Mouse (Mus musculus): ENCODE measurements around the gene Ulk1. TPM values are rescaled to one million over a fixed set of nuclear protein-coding genes. Genes with fewer than 3 reads are reported as not detected.

Gene Ulk1
- polyA plus RNA-seq, 2 experiments = 28.1 to 62.6 TPM

GRCm38 (mm10) chr5:110802809-110803208, 7.1 kb downstream of the Ulk1 start:
- DNase-seq (ENCODE audit: low spot score) (no peak), ATAC-seq (ENCODE audit: low FRiP score, low read depth) (no peak)
- Histone ChIP-seq H3K9ac (ENCODE audit: low read depth, low read length, severe bottlenecking) (no peak overlapping the region), H3K27me3 (ENCODE audit: control insufficient read depth, insufficient read depth, low read length) (no peaks in the 10 kb centered on the region), H3K9me3 (ENCODE audit: control insufficient read depth, low read length) (no peaks in the 10 kb centered on the region), H3K4me1 (ENCODE audit: control insufficient read depth, insufficient read depth, low read length) (peaks cover 14% of the 10 kb centered on the region), H3K4me3 (replicated peaks; ENCODE audit: low read length) (no peak overlapping the region), H3K27ac (replicated peaks; ENCODE audit: low read depth, low read length) (no peak overlapping the region), H3K4me2 (replicated peaks; ENCODE audit: low read depth, low read length, severe bottlenecking) (no peak overlapping the region), H3K36me3 (ENCODE audit: control insufficient read depth, insufficient read depth, low read length) (peaks cover 70% of the 10 kb centered on the region)
- TF ChIP-seq POLR2A (IDR thresholded peaks at IDR 0.05; ENCODE audit: borderline replicate concordance, extremely low read depth, insufficient read depth, insufficient read length) = no peak

DNA sequence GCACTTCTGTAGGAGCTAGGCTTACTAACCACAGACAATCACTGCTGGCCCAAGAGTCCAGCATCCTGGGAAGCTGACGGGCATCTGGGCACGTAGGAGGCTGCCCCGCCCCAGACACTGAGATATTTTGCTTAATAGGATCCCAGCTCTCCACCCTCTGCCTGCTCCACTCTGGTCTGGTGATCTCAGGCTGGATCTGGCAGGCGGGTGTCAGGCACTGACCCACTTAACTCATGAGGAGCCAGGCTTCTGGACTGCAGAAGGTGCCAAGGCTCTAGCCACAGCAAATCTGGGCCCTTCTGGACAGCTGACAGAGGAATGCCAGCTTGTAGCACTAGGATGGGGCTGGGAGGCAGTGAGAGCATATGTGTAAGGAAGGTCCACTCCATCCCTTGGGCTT, 7.7 kb downstream of the Ulk1 start:
- TF ChIP-seq POLR2A (IDR thresholded peaks at IDR 0.05; ENCODE audit: borderline replicate concordance, extremely low read depth, insufficient read depth, insufficient read length) = no peak
- ATAC-seq (ENCODE audit: low FRiP score, low read depth) (no peak), DNase-seq (ENCODE audit: low spot score) (no peak)
- WGBS = 90% methylated on average over 4 of the region's 4 CpGs
- H3K4me3 ChIP-seq (replicated peaks; ENCODE audit: low read length) = no peak overlapping the region
- H3K9me3 ChIP-seq (ENCODE audit: control insufficient read depth, low read length) = no peaks in the 10 kb centered on the region
- H3K27ac ChIP-seq (replicated peaks; ENCODE audit: low read depth, low read length) = no peak overlapping the region
- H3K27me3 ChIP-seq (ENCODE audit: control insufficient read depth, insufficient read depth, low read length) = no peaks in the 10 kb centered on the region
- H3K9ac ChIP-seq (ENCODE audit: low read depth, low read length, severe bottlenecking) = no peak overlapping the region
- H3K4me1 ChIP-seq (ENCODE audit: control insufficient read depth, insufficient read depth, low read length) = peaks cover 8% of the 10 kb centered on the region; the same call in 1 of the 2 replicates
- no peak overlapping the region for H3K4me2 ChIP-seq (replicated peaks; ENCODE audit: low read depth, low read length, severe bottlenecking)
- H3K36me3 ChIP-seq (ENCODE audit: control insufficient read depth, insufficient read depth, low read length) = peaks cover 71% of the 10 kb centered on the region

- Histone ChIP-seq H3K4me2 (replicated peaks; ENCODE audit: low read depth, low read length, severe bottlenecking) (no peak overlapping the region), H3K4me1 (ENCODE audit: control insufficient read depth, insufficient read depth, low read length) (0 out of 2 replicates have a peak, but pooled peaks cover 2% of the 10 kb centered on the region), H3K9ac (ENCODE audit: low read depth, low read length, severe bottlenecking) (no peak overlapping the region), H3K27ac (replicated peaks; ENCODE audit: low read depth, low read length) (no peak overlapping the region), H3K9me3 (ENCODE audit: control insufficient read depth, low read length) (no peaks in the 10 kb centered on the region), H3K27me3 (ENCODE audit: control insufficient read depth, insufficient read depth, low read length) (no peaks in the 10 kb centered on the region), H3K36me3 (ENCODE audit: control insufficient read depth, insufficient read depth, low read length) (peaks cover 73% of the 10 kb centered on the region), H3K4me3 (replicated peaks; ENCODE audit: low read length) (no peak overlapping the region)
- no peak for DNase-seq (ENCODE audit: low spot score)
- no peak for ATAC-seq (ENCODE audit: low FRiP score, low read depth)
- no peak for TF ChIP-seq POLR2A (IDR thresholded peaks at IDR 0.05; ENCODE audit: borderline replicate concordance, extremely low read depth, insufficient read depth, insufficient read length)
- WGBS = 80% methylated on average over 3 of the region's 3 CpGs
Observed at GRCm38 (mm10) chr5:110801036-110801624, 8.8 kb downstream of the Ulk1 start.

- Histone ChIP-seq H3K4me2 (replicated peaks; ENCODE audit: low read depth, low read length, severe bottlenecking) (no peak overlapping the region), H3K4me3 (replicated peaks; ENCODE audit: low read length) (no peak overlapping the region), H3K27me3 (ENCODE audit: control insufficient read depth, insufficient read depth, low read length) (no peaks in the 10 kb centered on the region), H3K27ac (replicated peaks; ENCODE audit: low read depth, low read length) (no peak overlapping the region), H3K36me3 (ENCODE audit: control insufficient read depth, insufficient read depth, low read length) (peaks cover 86% of the 10 kb centered on the region), H3K4me1 (ENCODE audit: control insufficient read depth, insufficient read depth, low read length) (no peaks in the 10 kb centered on the region), H3K9me3 (ENCODE audit: control insufficient read depth, low read length) (no peaks in the 10 kb centered on the region), H3K9ac (ENCODE audit: low read depth, low read length, severe bottlenecking) (no peak overlapping the region)
- WGBS = 67% methylated on average over 4 of the region's 4 CpGs
- no peak for TF ChIP-seq POLR2A (IDR thresholded peaks at IDR 0.05; ENCODE audit: borderline replicate concordance, extremely low read depth, insufficient read depth, insufficient read length)
- no peak for ATAC-seq (ENCODE audit: low FRiP score, low read depth)
- DNase-seq (ENCODE audit: low spot score) = no peak
Observed at GRCm38 (mm10) chr5:110797696-110798095, 12.2 kb downstream of the Ulk1 start.

GRCm38 (mm10) chr5:110794363-110794762, 15.5 kb downstream of the Ulk1 start:
- no peak for DNase-seq (ENCODE audit: low spot score)
- 86% methylated on average over 7 of the region's 7 CpGs for WGBS
- peaks cover 98% of the 10 kb centered on the region for H3K36me3 ChIP-seq (ENCODE audit: control insufficient read depth, insufficient read depth, low read length)
- no peak overlapping the region for H3K27ac ChIP-seq (replicated peaks; ENCODE audit: low read depth, low read length)
- no peaks in the 10 kb centered on the region for H3K9me3 ChIP-seq (ENCODE audit: control insufficient read depth, low read length)
- no peak overlapping the region for H3K4me3 ChIP-seq (replicated peaks; ENCODE audit: low read length)
- TF ChIP-seq POLR2A (IDR thresholded peaks at IDR 0.05; ENCODE audit: borderline replicate concordance, extremely low read depth, insufficient read depth, insufficient read length) = no peak
- no peak for ATAC-seq (ENCODE audit: low FRiP score, low read depth)
- no peaks in the 10 kb centered on the region for H3K4me1 ChIP-seq (ENCODE audit: control insufficient read depth, insufficient read depth, low read length)
- no peak overlapping the region for H3K4me2 ChIP-seq (replicated peaks; ENCODE audit: low read depth, low read length, severe bottlenecking)
- no peak overlapping the region for H3K9ac ChIP-seq (ENCODE audit: low read depth, low read length, severe bottlenecking)
- no peaks in the 10 kb centered on the region for H3K27me3 ChIP-seq (ENCODE audit: control insufficient read depth, insufficient read depth, low read length)
